Mouse (Mus musculus) midbrain, embryonic 12.5 days (tissue): ENCODE measurements around the gene Fam13c. TPM values are rescaled to one million over a fixed set of nuclear protein-coding genes. Genes with fewer than 3 reads are reported as not detected.

Source experiments
- ATAC-seq: fragments of 200-750 bp; cut with Nextera tagmentation; 2 replicates; pipeline ENCODE4 v1.8.0; 2017; ENCODE audit warnings: low read depth, moderate TSS enrichment, moderate library complexity; ENCODE audit not compliant: low FRiP score
- H3K27ac ChIP-seq: fragments of 300-500 bp; sonication (generic); replicated peaks from 2 replicates; pipeline ENCODE4 v1.5.1; 2016; ENCODE audit warnings: mild to moderate bottlenecking
- H3K27me3 ChIP-seq: fragments of 300-500 bp; sonication (generic); 2 replicates; pipeline ENCODE4 v1.6.1; 2016; ENCODE audit warnings: mild to moderate bottlenecking
- H3K36me3 ChIP-seq: fragments of 300-500 bp; sonication (generic); 2 replicates; pipeline ENCODE4 v1.6.1; 2016
- H3K4me1 ChIP-seq: fragments of 300-500 bp; sonication (generic); 2 replicates; pipeline ENCODE4 v1.6.1; 2016
- H3K4me2 ChIP-seq: fragments of 300-500 bp; sonication (generic); replicated peaks from 2 replicates; pipeline ENCODE4 v1.6.1; 2016; ENCODE audit warnings: mild to moderate bottlenecking, moderate library complexity
- H3K4me3 ChIP-seq: fragments of 300-500 bp; sonication (generic); 2 replicates; pipeline ENCODE4 v1.5.1; 2016; ENCODE audit warnings: mild to moderate bottlenecking
- H3K9ac ChIP-seq: fragments of 300-500 bp; sonication (generic); replicated peaks from 2 replicates; pipeline ENCODE4 v1.6.1; 2016; ENCODE audit warnings: mild to moderate bottlenecking, moderate library complexity
- H3K9me3 ChIP-seq: fragments of 300-500 bp; sonication (generic); 2 replicates; pipeline ENCODE4 v1.6.1; 2016; ENCODE audit warnings: mild to moderate bottlenecking
- WGBS: fragments of 180-500 bp; shearing (Covaris S2); methylation state at CpG from one replicate; pipeline ENCODE4 v1.1.7; 2016; 5-methylcytosine and 5-hydroxymethylcytosine counted together
- polyA plus RNA-seq: library from polyadenylated mRNA; unstranded; fragments of >200 nt; fragmentation: Nextera tagmentation; extraction: Ambion mirVana; gene quantifications from 2 replicates; pipeline ENCODE4 v1.2.1, GENCODE M21; 2016

Gene Fam13c
- polyA plus RNA-seq, 1 experiment from 2014 or later: 24.4 TPM

DNA sequence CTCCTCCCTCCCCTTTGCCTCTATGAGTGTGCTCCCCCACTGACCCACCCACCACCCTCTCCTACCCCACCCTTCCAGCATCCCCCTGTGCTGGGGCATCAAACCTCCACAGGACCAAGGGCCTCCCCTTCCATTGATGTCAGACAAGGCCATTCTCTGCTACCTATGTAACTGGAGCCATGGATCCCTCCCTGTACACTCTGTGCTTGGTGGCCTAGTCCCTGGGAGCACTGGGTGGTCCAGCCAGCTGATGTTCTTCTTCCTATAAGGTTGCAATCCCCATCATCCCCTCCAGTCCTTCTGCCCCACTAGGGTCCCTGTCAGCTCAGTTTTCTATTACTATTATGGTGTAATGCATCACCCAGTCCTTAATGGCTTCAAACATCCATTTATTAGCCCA lies 65.1 kb downstream of the Fam13c start:
- Histone ChIP-seq H3K36me3 (0 out of 2 replicates have a peak, but pooled peaks cover 3% of the 10 kb centered on the region), H3K9me3 (peaks cover 9% of the 10 kb centered on the region; the same call in 1 of the 2 replicates), H3K4me2 (no peak overlapping the region), H3K4me1 (peaks cover 12% of the 10 kb centered on the region), H3K27me3 (no peaks in the 10 kb centered on the region), H3K4me3 (no peak overlapping the region), H3K9ac (no peak overlapping the region), H3K27ac (no peak overlapping the region)
- ATAC-seq: no peak

DNA sequence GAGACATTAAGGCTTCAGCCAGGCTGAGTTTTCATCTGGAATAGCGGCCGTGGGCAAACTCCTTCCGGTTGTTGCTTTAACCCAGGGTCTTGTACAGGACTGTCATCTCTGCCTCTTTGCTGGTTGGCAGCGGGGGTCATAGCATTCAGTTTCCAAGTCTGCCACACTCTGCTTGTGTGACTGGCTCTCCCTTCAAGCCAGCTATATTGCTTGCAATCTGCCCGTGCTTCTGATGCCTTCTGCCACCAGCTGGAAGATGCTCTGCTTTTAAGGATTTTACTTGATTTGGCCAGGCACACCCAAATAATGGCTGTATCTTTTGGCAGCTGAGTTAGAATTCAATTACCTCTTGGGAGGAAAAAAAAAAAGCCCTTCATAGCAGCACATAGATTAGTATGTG lies 65.6 kb downstream of the Fam13c start:
- no peak overlapping the region for H3K27ac ChIP-seq
- H3K9me3 ChIP-seq: peaks cover 9% of the 10 kb centered on the region; the same call in 1 of the 2 replicates
- H3K9ac ChIP-seq: no peak overlapping the region
- H3K4me3 ChIP-seq: no peak overlapping the region
- 83% methylated on average over 5 of the region's 5 CpGs for WGBS
- no peak overlapping the region for H3K4me2 ChIP-seq
- H3K36me3 ChIP-seq: 0 out of 2 replicates have a peak, but pooled peaks cover 3% of the 10 kb centered on the region
- H3K4me1 ChIP-seq: peaks cover 12% of the 10 kb centered on the region
- H3K27me3 ChIP-seq: no peaks in the 10 kb centered on the region
- ATAC-seq: no peak

DNA sequence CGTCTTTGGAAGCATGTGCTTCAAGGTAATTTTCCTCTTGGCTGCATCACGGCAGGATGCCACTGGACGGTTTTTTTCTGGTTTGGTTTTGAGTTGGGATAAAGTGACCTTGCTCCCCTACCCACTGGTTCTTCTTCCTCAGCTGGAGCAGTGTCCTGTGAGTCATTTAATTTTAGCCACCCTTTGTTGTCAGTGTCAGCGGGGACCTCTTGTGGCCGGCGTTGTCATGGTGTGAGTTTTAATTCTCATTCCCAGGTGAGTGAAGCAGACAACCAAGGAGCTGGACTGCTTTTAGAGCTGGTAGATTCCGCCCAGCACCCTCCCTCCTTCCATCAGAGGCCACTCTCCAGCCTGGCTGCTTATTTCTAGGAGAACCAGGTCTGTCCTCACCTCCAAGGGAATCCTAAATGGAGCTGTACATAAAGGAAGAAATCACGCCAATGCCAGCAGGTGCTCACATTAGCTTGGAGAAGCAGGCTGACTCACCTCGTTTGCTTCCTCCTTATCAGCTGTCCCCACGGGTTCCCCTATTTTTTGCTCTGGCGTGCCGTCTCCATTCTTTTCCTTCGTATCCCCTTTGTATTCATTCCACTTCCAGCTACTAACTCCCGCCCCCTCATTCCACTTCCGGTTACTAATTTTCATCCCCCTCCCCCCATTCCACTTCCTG lies 66.4 kb downstream of the Fam13c start:
- H3K27ac ChIP-seq: 0 out of 2 replicates have a peak overlapping the region, but pooled peaks have one; percentile 15
- H3K27me3 ChIP-seq: no peaks in the 10 kb centered on the region
- no peak overlapping the region for H3K4me3 ChIP-seq
- ATAC-seq: no peak
- no peak overlapping the region for H3K4me2 ChIP-seq
- 0 out of 2 replicates have a peak, but pooled peaks cover 3% of the 10 kb centered on the region for H3K36me3 ChIP-seq
- no peak overlapping the region for H3K9ac ChIP-seq
- peaks cover 12% of the 10 kb centered on the region for H3K4me1 ChIP-seq
- 52% methylated on average over 15 of the region's 15 CpGs for whole genome bisulfite sequencing
- H3K9me3 ChIP-seq: peaks cover 9% of the 10 kb centered on the region; the same call in 1 of the 2 replicates

DNA sequence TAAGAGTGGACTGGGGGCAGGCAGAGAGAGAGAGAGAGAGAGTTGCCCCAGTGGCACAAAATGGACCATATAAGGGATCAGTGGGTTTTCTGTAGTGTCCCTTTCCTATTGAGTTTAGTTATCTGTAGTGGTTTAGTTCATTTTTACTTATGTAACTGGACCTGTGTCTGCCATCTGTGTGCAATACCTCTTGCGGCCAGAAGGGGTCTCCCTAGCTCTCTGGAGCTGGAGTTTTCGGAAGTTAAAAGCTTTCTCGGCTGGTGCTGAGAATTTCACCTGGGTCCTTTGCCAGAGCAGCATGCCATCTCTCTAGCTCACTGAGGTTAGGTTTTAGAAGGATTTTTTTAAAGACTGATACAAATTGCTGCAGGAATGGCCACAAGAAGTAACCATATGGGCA lies 67.6 kb downstream of the Fam13c start:
- Histone ChIP-seq H3K4me2 (no peak overlapping the region), H3K9me3 (peaks cover 9% of the 10 kb centered on the region; the same call in 1 of the 2 replicates), H3K27me3 (no peaks in the 10 kb centered on the region), H3K36me3 (0 out of 2 replicates have a peak, but pooled peaks cover 3% of the 10 kb centered on the region), H3K4me1 (peaks cover 12% of the 10 kb centered on the region), H3K9ac (no peak overlapping the region), H3K4me3 (no peak overlapping the region), H3K27ac (no peak overlapping the region)
- no peak for ATAC-seq
- 90% methylated on average over 3 of the region's 3 CpGs for WGBS

DNA sequence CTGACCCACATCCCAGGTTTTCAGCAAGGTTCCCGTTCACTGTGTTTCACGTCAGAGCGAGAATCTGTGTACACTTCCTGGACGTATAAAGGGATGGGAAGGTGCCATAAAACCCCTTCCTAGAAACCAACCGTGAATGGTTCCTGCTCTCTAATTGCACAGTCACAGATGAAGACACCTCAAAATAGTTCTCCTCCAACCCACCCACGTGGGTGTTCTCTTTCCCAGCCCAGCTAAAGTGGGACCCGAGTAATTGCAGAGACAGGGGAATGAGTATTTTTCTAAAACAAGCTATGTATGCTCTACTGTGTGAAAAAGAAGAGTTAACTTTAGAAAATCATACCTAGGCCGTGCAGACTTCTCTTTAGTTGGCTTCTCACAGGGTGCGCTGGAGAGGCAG lies 74.6 kb downstream of the Fam13c start:
- Histone ChIP-seq H3K36me3 (no peaks in the 10 kb centered on the region), H3K9me3 (no peaks in the 10 kb centered on the region), H3K4me3 (no peak overlapping the region), H3K9ac (no peak overlapping the region), H3K27me3 (0 out of 2 replicates have a peak, but pooled peaks cover 14% of the 10 kb centered on the region), H3K4me2 (no peak overlapping the region), H3K4me1 (peaks cover 8% of the 10 kb centered on the region), H3K27ac (no peak overlapping the region)
- no peak for ATAC-seq
- WGBS: 91% methylated on average over 9 of the region's 9 CpGs

DNA sequence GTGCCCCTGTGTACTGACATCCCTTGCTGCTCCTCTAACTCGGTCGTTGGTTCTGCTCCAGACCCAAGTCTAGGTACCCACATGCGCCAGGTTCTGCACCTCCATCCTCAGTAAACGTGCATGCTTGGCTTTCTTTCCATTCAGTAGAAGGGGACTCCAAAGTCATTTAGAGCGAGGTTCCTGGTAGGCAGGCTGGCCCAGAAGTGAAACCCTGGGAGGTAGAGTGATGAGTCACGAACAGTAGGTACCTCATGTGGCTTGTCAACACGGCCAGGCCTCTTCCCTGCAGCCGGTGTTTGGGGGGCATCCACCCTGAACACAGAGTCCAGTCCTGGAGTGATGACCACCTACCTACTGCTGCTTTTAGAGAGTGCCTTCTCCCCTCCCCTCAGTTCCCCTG lies 76.4 kb downstream of the Fam13c start:
- 92% methylated on average over 8 of the region's 8 CpGs for WGBS
- no peak overlapping the region for H3K4me2 ChIP-seq
- no peaks in the 10 kb centered on the region for H3K36me3 ChIP-seq
- no peak overlapping the region for H3K27ac ChIP-seq
- 0 out of 2 replicates have a peak, but pooled peaks cover 14% of the 10 kb centered on the region for H3K27me3 ChIP-seq
- no peak overlapping the region for H3K4me3 ChIP-seq
- no peak overlapping the region for H3K9ac ChIP-seq
- H3K9me3 ChIP-seq: no peaks in the 10 kb centered on the region
- peaks cover 22% of the 10 kb centered on the region for H3K4me1 ChIP-seq
- no peak for ATAC-seq

DNA sequence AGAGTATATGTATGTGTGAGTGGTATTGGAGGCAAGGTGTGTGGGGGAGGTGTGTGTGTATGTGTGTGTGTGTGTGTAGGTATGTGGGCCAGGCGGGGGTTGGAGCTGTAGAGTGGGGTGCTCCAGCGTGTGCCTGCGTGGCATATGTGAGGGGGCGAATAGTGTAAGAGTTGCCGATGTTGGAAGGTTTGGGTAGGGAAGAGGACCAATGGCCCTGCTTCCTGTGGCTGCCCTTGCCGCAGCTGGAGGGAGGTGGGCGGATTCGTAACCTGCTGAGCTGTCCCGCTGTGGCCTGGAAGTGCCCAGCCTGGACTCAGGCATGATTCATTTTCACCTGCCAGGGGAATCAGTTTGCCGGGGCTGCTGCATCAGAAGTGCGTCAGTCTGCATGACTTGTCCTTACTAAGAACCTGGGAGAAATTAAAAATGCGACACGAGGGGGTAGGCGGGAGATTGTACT lies 79.4 kb downstream of the Fam13c start:
- Histone ChIP-seq H3K9me3 (no peaks in the 10 kb centered on the region), H3K4me2 (peak overlapping the region; percentile 65), H3K4me1 (peaks cover 24% of the 10 kb centered on the region), H3K4me3 (peak overlapping the region; percentile 46), H3K27ac (peak overlapping the region; percentile 67), H3K36me3 (0 out of 2 replicates have a peak, but pooled peaks cover under 1% of the 10 kb centered on the region), H3K27me3 (0 out of 2 replicates have a peak, but pooled peaks cover 14% of the 10 kb centered on the region), H3K9ac (peak overlapping the region; percentile 43)
- ATAC-seq: peak; percentile 42; the same call in 1 of the 2 replicates
- 6% methylated on average over 14 of the region's 14 CpGs for WGBS

DNA sequence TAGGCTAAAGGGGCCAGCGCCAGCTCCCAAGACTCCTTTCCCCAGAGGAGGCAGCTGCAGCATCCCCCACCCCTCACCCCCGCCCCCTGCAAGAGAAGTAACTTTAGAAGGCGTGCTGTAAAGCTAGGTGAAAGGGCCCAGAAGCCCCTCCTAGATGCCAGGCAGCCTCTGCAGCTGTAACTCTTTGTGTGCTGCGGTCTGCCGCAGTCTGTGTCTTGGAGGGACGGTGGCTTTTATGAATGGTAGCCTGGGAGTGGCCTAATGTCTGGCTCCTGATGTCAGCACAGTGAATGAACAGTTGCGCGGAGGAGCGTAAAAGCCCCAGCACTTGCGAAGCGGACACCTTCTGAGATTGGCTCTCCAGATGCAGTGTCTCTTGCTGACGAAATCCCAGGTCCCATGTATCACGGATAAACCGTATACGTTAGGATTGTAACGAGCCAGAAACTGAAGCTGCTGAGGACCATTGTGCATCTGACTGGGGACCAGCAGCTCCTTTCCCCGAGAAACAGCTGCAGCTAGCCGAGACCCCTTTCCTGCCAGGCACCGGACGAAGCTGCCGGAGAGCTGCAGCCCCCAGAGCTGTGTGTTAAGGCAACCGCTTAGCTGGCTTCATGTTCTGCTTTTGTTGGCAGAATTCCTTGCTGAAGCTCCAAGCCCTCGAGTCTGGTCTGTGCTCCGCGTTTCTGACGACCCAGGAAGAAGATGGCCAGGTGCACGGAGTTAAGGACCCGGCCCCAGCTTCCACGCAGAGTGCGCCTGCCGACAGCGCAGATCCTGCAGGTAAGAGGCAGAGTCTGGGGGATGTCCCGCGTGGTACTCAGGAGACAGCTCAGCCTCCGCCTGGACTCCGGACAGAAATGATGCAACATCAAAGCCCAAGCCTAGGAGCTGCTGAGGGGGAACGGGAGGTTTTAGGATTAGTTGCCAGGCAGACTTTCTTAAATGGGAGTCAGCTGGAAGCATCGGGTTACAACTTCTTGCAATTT lies 80.2 kb downstream of the Fam13c start:
- Histone ChIP-seq H3K27me3 (0 out of 2 replicates have a peak, but pooled peaks cover 14% of the 10 kb centered on the region), H3K36me3 (peaks cover 7% of the 10 kb centered on the region), H3K9ac (peak overlapping the region; percentile 43), H3K4me3 (peak overlapping the region; percentile 46), H3K4me2 (peak overlapping the region; percentile 65), H3K9me3 (peaks cover 1% of the 10 kb centered on the region; the same call in 1 of the 2 replicates), H3K4me1 (peaks cover 24% of the 10 kb centered on the region), H3K27ac (peak overlapping the region; percentile 67)
- 1% methylated on average over 38 of the region's 38 CpGs for WGBS
- ATAC-seq: peak; percentile 90

DNA sequence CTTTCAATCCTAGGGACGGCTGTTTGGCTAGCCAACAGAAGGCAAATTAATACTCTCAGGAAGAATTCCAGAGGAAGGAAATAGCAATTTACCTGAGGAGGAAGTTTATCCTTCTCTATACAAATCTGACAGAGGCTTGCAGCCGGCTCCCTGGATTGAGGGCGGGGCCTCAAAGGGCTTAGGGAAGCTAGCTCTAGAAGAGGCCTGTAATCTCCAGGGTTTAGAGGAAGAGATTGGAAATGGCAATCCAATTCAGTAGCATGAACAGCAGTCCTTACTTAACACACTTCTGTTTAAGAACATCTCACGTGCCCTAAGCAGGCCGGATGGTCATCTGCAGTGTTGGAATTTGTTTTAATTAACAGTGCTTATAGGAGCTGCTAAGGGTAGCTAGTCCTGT lies 81.1 kb downstream of the Fam13c start:
- no peak overlapping the region for H3K9ac ChIP-seq
- H3K4me3 ChIP-seq: peak overlapping the region; percentile 46
- peaks cover 11% of the 10 kb centered on the region for H3K36me3 ChIP-seq
- peaks cover 24% of the 10 kb centered on the region for H3K4me1 ChIP-seq
- H3K4me2 ChIP-seq: peak overlapping the region; percentile 65
- H3K9me3 ChIP-seq: peaks cover 3% of the 10 kb centered on the region; the same call in 1 of the 2 replicates
- no peak overlapping the region for H3K27ac ChIP-seq
- ATAC-seq: no peak
- 12% methylated on average over 5 of the region's 5 CpGs for WGBS
- 0 out of 2 replicates have a peak, but pooled peaks cover 14% of the 10 kb centered on the region for H3K27me3 ChIP-seq

DNA sequence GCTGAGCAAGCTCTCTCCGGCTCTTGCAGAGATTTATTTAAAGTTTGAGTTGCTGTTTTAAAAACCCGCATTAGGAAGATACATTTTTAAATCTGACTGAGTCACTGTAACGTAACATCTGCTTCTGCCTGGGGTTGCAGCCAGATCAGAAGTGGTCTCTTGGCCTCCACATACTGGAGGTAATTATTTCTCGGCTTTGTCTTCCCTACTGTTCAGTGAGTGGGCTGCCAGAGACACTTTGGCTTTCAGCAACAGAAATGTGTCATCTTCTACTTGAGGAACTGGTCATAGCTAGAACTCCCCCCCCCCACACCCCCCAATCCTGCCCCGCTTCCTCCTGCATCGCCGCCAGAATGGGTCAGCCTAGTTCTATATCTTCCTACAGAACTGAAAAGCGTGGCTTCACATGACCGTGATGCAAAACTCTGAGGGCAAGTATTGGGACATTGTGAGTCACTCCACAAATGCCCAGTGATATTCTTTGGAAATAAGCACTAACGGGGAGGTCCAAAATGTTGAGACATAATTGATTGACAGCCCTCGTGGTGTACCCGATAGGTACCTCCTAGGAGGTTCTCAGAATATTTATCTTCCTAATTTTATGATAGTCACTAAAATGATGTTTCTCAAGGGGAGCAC lies 90.0 kb downstream of the Fam13c start:
- peaks cover 3% of the 10 kb centered on the region; the same call in 1 of the 2 replicates for H3K9me3 ChIP-seq
- no peak for ATAC-seq
- peaks cover 18% of the 10 kb centered on the region for H3K36me3 ChIP-seq
- WGBS: 89% methylated on average over 12 of the region's 12 CpGs
- no peak overlapping the region for H3K9ac ChIP-seq
- no peak overlapping the region for H3K4me2 ChIP-seq
- H3K4me3 ChIP-seq: no peak overlapping the region
- H3K27me3 ChIP-seq: no peaks in the 10 kb centered on the region
- no peak overlapping the region for H3K27ac ChIP-seq
- H3K4me1 ChIP-seq: no peaks in the 10 kb centered on the region

DNA sequence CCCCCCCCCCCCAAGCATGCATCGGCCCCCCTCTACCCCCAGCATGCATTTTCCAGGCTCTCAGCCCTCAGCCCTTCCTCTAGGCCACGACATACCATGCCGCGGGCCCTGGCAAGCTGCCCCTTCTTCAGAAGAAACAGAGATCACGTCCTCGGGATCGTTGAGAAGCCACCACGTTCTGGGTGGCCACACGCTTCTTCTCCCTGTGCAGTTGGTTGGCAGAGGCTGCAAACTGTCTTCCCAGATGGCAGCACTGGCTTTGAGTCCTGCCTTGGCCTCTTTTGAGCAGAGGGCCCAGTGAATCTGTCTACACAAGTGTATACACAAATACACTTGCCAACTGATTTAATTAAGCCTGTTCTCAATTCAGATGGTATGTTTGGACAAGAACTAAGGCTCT lies 92.0 kb downstream of the Fam13c start:
- Histone ChIP-seq H3K9me3 (no peaks in the 10 kb centered on the region), H3K9ac (no peak overlapping the region), H3K36me3 (peaks cover 29% of the 10 kb centered on the region), H3K4me1 (no peaks in the 10 kb centered on the region), H3K4me2 (no peak overlapping the region), H3K27me3 (no peaks in the 10 kb centered on the region), H3K27ac (no peak overlapping the region), H3K4me3 (no peak overlapping the region)
- WGBS: 94% methylated on average over 9 of the region's 9 CpGs
- ATAC-seq: no peak
